Mouse (Mus musculus) small intestine, adult 2 months (tissue): Measurements from ENCODE around the gene Kdm4a.

Experiments used
- CTCF ChIP-seq: fragments of 200-500 bp; IDR thresholded peaks from 2 replicates; pipeline ENCODE4 v1.5.1; 2012; ENCODE audit warnings: low read depth, mild to moderate bottlenecking, control low read depth, inconsistent platforms, low read length, moderate library complexity, mixed read lengths; ENCODE audit not compliant: insufficient replicate concordance, insufficient read length; ENCODE audit errors: extremely low read depth
- POLR2A ChIP-seq: fragments of 200-500 bp; IDR thresholded peaks from 2 replicates; pipeline ENCODE4 v1.6.1; 2012; ENCODE audit warnings: low read depth, mild to moderate bottlenecking, control low read depth, inconsistent platforms, low read length, moderate library complexity

- TF ChIP-seq CTCF, result no peak
- TF ChIP-seq POLR2A, result no peak
These were observed 27.2 kb upstream of the Kdm4a start for GRCm38 (mm10) chr4:118206918-118207640.
